In genomic region chr1:166978611-166979010, GRCm38 (mm10) we compare ENCODE assay signal across 15 mouse cellular contexts.
"Had no signal": no experiment of that assay in that cellular context is flagged by ENCODE, and none has a peak within 500 bp of the region (broad histone marks: within the 10 kb centered on the region; RNA-seq: fewer than 3 reads in every experiment).

No protein-coding gene starts in this region.

- H3K4me1 ChIP-seq: kidney, embryonic 15.5 days; limb, embryonic 10.5 days; liver, embryonic 15.5 days; midbrain, embryonic 12.5 days; stomach, embryonic 15.5 days had no signal

- H3K9ac ChIP-seq: kidney, embryonic 15.5 days; liver, embryonic 15.5 days; midbrain, embryonic 12.5 days; stomach, embryonic 15.5 days had no signal

- H3K4me3 ChIP-seq: kidney, embryonic 15.5 days; left cerebral cortex, adult 2 months; limb, embryonic 10.5 days; liver, embryonic 15.5 days; midbrain, embryonic 12.5 days; stomach, embryonic 15.5 days had no signal

- H3K27ac ChIP-seq: kidney, embryonic 15.5 days; left cerebral cortex, adult 2 months; limb, embryonic 10.5 days; liver, embryonic 15.5 days; midbrain, embryonic 12.5 days; stomach, embryonic 15.5 days had no signal

- H3K4me2 ChIP-seq: kidney, embryonic 15.5 days; liver, embryonic 11.5 days; liver, embryonic 15.5 days; midbrain, embryonic 12.5 days; stomach, embryonic 15.5 days had no signal

- DNase-seq: kidney, adult 2 months; kidney, postnatal 25 days; lung, adult 2 months; lung, postnatal 36 days; right cerebral cortex, postnatal 14 days; thymus, adult 2 months; thymus, postnatal 25 days had no signal

- H3K9me3 ChIP-seq: kidney, embryonic 15.5 days; limb, embryonic 10.5 days; liver, embryonic 15.5 days; midbrain, embryonic 12.5 days; stomach, embryonic 15.5 days had no signal

- H3K27me3 ChIP-seq: kidney, embryonic 15.5 days; liver, embryonic 15.5 days; midbrain, embryonic 12.5 days; stomach, embryonic 15.5 days had no signal

- H3K36me3 ChIP-seq: kidney, embryonic 15.5 days; limb, embryonic 10.5 days; liver, embryonic 15.5 days; midbrain, embryonic 12.5 days; stomach, embryonic 15.5 days had no signal

- ATAC-seq: lung, postnatal 0 days had no signal
